Mouse (Mus musculus): Measurements from ENCODE around the gene Nmral1.
"Not testable (repeated sequence)": the region's sequence is repeated elsewhere in the genome, so short reads cannot be mapped to it uniquely, and the experiment has no call there.

The Nmral1 gene

DNA sequence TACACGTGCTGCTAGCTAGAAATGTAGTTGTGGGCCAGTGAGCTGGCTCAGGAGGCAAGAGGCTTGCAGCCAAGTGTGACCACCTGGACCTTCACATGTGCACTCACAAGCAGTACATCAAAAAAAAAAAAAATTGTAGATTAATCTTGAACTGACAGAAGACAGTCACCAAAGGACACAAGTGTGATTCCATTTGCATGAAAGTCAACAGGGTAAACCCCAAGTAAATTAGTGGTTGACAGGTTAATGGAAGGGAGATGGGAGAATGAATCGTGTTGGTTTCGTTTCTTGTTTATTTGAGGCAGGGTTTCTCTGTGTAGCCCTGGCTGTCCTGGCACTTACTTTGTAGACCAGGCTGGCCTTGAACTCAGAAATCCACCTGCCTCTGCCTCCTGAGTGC, 1.3 kb downstream of the Nmral1 start:
- no peak for DNase-seq (ENCODE audit: low read depth, low spot score)

DNA sequence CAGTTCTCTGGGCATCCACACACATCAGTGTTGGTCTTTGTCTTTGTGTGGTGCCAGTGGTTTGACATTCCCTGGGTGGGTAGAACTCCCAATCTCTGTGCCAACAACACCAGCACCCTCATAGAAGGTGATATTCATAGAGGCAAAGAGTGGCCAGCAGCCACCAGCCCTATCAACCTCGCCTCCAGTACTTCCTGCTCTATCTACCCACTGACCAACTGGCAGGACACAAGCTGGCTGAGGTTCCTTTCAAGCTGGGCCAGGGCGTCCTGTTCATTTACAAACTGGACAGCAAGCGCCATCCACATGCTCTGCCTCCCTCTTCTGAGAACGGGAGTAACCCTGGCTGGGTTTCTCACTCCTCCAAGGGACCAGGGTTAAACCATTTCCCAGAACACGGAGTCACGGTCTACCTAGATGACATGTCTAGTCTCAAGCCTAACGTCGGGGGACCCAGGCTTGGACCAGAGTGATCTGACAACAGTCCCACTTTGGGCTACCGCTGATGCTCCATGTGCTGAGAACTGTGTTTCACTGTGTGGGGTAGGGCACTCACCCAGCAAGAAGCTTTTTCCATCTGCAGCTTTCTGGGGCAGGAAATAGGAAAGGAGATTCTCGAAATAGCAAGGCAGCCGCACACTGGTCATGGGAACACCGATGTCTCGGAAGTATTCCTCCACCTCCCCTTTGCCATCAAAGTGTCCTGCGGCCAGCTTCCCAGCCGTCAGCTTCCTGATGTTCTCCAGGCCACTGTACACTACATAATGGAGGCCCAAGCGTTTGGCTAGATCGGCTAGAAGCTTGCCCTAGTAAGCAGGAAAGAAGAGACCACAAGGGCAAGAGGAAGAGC, 5.1 kb downstream of the Nmral1 start:
- DNase-seq (ENCODE audit: low read depth, low spot score): no peak

DNA sequence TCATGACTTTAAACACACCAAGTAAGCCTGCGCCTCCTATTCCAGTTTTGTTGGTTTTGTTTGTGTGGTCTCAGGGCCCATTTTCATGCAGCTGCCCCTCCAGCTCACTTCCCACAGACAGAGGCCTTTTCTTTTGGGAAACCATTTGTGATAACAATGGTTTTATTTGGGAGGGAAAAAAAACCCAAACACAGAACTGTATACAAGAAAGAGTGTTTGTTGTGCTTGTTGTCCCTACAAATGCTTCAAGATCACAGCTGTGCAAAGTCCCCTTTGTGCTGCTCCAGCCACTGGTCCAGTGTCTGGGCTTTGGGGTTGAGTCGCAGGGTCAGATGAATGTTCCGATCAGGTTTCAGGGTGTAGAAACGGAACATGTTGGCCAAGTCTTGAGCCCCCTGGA, 8.0 kb downstream of the Nmral1 start:
- DNase-seq (ENCODE audit: low read depth, low spot score): no peak

- no peak for DNase-seq (ENCODE audit: low read depth, low spot score)
Observed at GRCm38 (mm10) chr16:4705541-4705940, 13.6 kb downstream of the Nmral1 start.

DNA sequence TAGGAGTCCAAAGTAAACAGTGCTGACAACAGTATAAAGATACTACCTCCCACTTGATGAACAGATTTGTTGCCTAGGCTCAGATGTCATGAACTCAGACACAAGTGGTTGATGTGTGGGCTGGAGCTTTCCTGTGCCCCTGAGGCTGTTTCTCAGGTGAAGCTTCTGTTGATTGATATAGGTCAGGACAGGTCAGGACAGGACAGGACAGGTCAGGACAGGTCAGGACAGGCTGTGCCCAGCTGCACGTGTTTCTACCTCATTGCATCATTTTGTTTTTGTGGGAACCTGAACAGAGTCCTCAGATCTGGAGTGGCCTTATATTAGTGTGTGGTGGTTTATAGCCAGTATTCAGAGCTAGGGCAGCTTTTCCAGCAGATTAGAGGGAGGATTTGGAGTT, 16.5 kb downstream of the Nmral1 start:
- no peak for DNase-seq (ENCODE audit: low read depth, low spot score)

DNA sequence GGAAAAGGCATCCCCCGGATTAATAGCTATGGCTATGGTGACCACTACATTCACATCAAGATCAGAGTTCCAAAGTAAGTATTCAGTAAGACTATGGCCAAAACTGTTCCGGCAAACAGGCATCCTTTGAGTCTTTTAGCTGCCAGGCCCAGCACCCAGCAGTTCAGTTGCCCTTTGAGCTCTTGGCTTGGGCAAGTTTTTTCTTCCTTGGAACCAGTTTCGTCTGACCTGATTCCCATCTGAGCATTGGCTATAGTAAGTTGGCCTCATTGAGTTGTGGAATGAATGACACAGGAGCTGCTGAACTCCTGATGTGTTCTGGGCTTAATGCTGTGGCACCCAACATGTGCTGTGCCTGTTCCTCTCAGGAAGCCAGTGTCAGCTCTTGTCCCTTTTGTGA, 17.9 kb downstream of the Nmral1 start:
- DNase-seq (ENCODE audit: low read depth, low spot score): no peak

- peak; percentile 75 for DNase-seq (ENCODE audit: low read depth, low spot score)
Observed at GRCm38 (mm10) chr16:4689371-4689770, 29.8 kb downstream of the Nmral1 start.

DNA sequence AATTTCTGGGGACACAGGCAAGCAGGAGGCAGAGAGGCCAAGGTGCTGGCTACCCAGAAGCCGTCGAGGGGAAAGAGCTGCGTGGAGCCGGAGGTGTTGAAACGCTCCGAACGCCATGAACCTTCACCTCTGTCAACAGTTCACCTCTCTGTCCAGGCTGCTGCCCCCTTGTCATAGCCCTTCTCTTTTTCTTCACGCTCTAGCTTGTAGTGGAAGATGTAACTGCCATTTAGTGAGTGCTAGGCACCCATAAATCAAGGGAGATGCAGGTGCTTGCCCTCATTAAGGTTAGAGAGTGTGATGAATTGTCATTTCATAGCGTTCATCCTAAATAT, 34.7 kb downstream of the Nmral1 start:
- DNase-seq (ENCODE audit: low read depth, low spot score): no peak

DNA sequence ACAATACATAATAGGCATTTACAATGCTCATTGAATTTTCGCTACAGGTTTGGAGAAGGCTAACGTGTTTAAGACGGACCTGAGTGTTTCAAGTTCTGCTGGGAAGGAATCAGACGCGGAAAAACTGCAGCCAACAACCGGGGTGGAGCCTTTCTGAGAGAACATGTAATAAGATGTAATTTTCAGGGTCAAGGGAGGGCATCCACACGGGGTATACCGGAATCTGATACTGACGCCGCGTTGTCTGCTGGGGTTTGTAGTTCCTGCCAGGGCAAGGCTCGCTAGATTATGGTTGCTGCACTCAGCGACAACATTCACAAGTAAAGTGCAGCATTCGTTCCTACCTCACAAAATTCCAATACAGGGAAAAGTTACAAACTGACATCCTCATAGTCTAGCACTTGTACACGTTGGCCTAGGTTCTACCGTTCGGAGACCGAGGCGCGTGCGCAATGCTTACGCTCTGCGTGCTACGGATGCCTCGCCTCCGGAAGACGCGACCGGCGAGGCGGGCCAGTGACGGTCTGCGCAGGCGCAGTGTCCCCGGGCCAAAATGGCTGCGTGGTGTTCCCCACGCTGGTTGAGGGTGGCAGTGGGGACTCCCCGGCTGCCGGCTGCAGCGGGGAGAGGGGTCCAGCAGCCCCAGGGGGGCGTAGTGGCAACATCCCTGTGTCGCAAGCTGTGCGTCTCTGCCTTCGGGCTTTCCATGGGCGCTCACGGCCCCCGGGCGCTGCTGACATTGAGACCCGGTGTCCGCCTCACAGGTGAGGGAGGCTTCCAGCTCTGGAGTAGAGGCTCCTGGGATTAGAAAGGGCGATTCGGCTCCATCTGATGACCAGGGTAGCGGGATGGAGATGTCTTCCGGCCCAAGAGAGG, 35.3 kb downstream of the Nmral1 start:
- peak; percentile 96 for DNase-seq (ENCODE audit: low read depth, low spot score)

- no peak for DNase-seq (ENCODE audit: low read depth, low spot score)
Observed at GRCm38 (mm10) chr16:4683193-4683580, 36.0 kb downstream of the Nmral1 start.

GRCm38 (mm10) chr16:4682628-4683179, 36.5 kb downstream of the Nmral1 start:
- DNase-seq (ENCODE audit: low read depth, low spot score): peak; percentile 31

GRCm38 (mm10) chr16:4680922-4681455, 38.2 kb downstream of the Nmral1 start:
- DNase-seq (ENCODE audit: low read depth, low spot score): not testable (repeated sequence)

DNA sequence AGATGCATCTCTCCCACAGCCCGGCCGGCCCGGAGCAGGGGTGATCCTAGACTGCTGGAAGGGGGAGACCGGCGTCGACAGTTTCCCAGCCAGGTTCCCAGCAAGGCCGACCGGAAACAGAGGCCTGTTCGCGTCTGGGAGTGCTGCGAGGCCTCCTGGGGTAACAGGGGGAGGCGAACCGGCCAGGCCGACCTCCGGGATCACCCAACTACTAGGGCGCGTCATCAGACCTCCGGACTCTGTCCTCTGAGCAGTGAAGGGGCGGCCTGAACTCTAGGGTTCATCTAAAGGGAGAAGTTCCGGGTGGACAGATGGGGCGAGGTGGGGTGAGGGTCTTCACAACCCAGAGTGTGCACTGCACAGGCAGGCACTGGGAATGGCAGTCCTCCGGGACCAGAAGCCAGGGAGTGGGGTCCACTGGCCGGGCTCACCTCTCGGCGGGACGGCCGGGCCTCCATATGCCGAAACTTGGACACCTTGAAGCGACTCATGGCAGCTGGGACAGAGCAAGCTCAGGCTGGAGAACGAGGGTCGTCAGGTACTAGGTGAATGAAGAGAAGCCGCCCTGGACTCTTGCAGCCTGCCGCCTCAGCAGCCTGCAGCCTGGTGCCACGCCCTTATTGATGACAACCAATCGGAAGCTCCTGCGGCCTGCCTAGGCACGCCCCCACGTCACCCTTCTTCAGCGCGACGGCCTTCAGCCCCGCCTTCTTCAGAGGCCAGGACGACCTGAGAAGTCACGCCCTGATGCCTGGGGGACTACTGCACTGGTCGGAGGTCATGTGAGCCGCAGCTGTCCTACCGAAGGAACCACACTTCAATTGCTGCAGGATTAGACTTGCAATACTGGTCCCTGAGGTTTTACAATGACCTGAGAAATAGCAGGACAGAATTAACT, 39.8 kb downstream of the Nmral1 start, which contains the start of gene Coro7:
Gene Coro7, minus strand, starts transcription at position 657 of the 898 bp plus-strand sequence.
- peak; percentile 98 for DNase-seq (ENCODE audit: low read depth, low spot score)

DNA sequence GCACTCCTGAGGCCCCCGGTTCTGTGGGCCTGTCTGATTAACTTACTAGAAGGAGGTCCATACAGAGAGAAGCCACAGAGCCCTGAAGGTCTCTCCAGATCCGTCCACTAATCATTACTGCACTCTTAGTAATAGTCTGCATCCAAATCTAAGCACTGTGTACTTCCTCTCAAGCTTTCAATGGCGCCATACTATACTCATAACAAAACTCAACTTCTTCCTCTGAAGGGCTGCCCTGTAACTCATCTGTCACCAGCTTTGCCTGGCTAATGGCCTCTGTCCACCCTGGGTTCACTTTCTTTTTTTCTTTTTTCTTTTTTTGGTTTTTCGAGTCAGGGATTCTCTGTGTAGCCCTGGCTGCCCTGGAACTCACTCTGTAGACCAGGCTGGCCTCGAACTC, 41.1 kb downstream of the Nmral1 start:
- no peak for DNase-seq (ENCODE audit: low read depth, low spot score)

- no peak for DNase-seq (ENCODE audit: low read depth, low spot score)
Observed at GRCm38 (mm10) chr16:4676836-4677235, 42.3 kb downstream of the Nmral1 start.

GRCm38 (mm10) chr16:4674091-4674490, 45.1 kb downstream of the Nmral1 start:
- DNase-seq (ENCODE audit: low read depth, low spot score): no peak

GRCm38 (mm10) chr16:4670317-4670716, 48.8 kb downstream of the Nmral1 start:
- no peak for DNase-seq (ENCODE audit: low read depth, low spot score)

DNA sequence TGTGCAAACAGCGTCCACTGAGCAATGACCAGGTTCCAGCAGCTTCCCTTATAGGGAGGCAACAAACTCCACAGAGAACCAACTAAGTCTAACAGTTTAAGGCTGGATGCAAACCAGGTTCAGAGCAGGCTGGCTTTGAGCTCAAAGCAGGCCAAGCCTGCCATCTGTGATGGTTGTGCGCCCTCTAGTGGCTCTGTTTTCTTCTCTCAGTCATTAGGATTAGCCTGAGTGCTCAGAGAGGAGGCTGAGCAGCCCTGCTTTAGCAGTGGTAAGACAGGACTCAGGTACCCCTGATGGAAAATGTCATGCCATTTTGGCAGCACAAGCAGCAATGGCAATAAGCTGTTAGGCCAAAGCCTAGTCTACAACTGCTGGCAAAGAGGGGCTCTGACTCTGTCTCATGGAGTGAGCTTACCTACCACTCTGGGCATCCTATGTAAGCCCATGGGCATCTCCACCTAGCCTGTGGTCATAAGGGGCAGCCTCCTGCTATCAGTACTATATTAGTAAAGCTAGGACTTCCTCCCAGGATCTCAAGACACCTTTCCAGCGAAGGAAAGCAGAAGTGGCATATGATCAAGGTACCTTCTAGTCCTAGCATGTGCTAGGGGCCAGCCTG, 51.9 kb downstream of the Nmral1 start:
- DNase-seq (ENCODE audit: low read depth, low spot score): peak; percentile 98

DNA sequence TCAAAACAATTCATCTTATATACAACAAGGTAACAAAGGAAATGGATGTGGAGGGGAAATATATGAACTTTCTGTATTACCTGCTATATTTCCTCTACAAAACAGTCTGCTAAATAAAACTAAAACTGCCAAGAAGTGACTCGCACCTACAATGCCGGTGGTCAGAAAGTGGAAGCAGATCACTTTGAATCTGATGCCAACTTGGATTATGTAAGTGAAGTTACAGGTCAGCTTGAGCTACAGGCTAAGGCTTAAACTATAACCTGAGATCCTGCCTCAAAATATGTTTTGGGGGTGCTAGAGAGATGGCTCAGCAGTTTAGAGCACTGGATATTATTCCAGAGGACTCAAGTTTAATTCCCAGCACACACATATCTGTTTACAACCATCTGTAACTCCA, 53.4 kb downstream of the Nmral1 start:
- DNase-seq (ENCODE audit: low read depth, low spot score): peak; percentile 64

- peak; percentile 24 for DNase-seq (ENCODE audit: low read depth, low spot score)
Observed at GRCm38 (mm10) chr16:4663806-4664205, 55.4 kb downstream of the Nmral1 start.

DNA sequence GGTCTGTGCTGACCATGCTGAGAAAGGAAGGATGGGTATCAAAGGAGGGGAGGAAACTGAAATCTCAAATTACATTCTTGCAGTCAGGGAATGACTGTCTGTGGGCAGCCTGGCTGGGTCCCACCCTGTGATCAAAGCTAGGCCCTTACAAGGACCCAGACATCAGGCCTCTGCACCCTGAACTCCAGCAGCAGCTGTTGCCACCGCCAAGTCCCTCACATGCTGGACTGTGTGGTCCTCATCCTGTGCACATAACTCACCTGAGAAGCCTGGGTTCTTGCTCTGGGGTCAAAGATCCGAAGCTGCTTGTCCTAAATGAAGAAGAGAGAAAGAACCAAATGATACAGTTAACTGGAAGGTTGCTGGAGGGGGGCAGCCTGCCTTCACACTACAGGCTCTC, 57.6 kb downstream of the Nmral1 start:
- DNase-seq (ENCODE audit: low read depth, low spot score): peak; percentile 38
